ENCODE assay signal across 20 mouse cellular contexts in genomic region chr5:117825336-117825735, GRCm38 (mm10). TPM values are rescaled to one million over a fixed set of nuclear protein-coding genes. Genes with fewer than 3 reads are reported as not detected.
"Had no signal": no experiment of that assay in that cellular context is flagged by ENCODE, and none has a peak within 500 bp of the region (broad histone marks: within the 10 kb centered on the region; RNA-seq: fewer than 3 reads in every experiment).

No protein-coding gene starts in this region.

- H3K36me3 ChIP-seq: limb, embryonic 12.5 days; limb, embryonic 15.5 days; midbrain, embryonic 13.5 days; neural tube, embryonic 12.5 days; neural tube, embryonic 15.5 days; stomach, embryonic 15.5 days had no signal

- H3K27ac ChIP-seq: limb, embryonic 12.5 days; limb, embryonic 15.5 days; liver, embryonic 14.5 days; macrophage; midbrain, embryonic 13.5 days; neural tube, embryonic 12.5 days; neural tube, embryonic 15.5 days; stomach, embryonic 15.5 days had no signal

- H3K27me3 ChIP-seq: limb, embryonic 12.5 days; limb, embryonic 15.5 days; midbrain, embryonic 13.5 days; neural tube, embryonic 12.5 days; neural tube, embryonic 15.5 days; stomach, embryonic 15.5 days had no signal

- H3K4me2 ChIP-seq: limb, embryonic 12.5 days; limb, embryonic 15.5 days; liver, embryonic 11.5 days; midbrain, embryonic 13.5 days; neural tube, embryonic 12.5 days; neural tube, embryonic 15.5 days; stomach, embryonic 15.5 days had no signal

- ATAC-seq: intestine, embryonic 16.5 days; liver, postnatal 0 days; midbrain, embryonic 13.5 days had no signal

- DNase-seq: kidney, adult 18-20 months; kidney, adult 9 months; kidney, postnatal 14 days; kidney, postnatal 4 days; left cerebral cortex, postnatal 4 days; liver, postnatal 0 days; retina, postnatal 1 day; right cerebral cortex, postnatal 25 days; spleen, adult 18-20 months; thymus, postnatal 25 days had no signal

- H3K4me1 ChIP-seq: limb, embryonic 12.5 days; limb, embryonic 15.5 days; midbrain, embryonic 13.5 days; neural tube, embryonic 12.5 days; neural tube, embryonic 15.5 days; stomach, embryonic 15.5 days had no signal

- H3K9ac ChIP-seq: limb, embryonic 12.5 days; limb, embryonic 15.5 days; liver, embryonic 14.5 days; liver, postnatal 0 days; midbrain, embryonic 13.5 days; neural tube, embryonic 12.5 days; neural tube, embryonic 15.5 days; stomach, embryonic 15.5 days had no signal

- H3K9me3 ChIP-seq: limb, embryonic 15.5 days; midbrain, embryonic 13.5 days; neural tube, embryonic 12.5 days; neural tube, embryonic 15.5 days; stomach, embryonic 15.5 days had no signal

- H3K4me3 ChIP-seq: limb, embryonic 12.5 days; limb, embryonic 15.5 days; midbrain, embryonic 13.5 days; neural tube, embryonic 12.5 days; neural tube, embryonic 15.5 days; stomach, embryonic 15.5 days had no signal

RNA-seq across cellular contexts. Expression of gene Nos1, which starts 44.5 kb away (rescaled TPM):
- polyA plus RNA-seq: liver, postnatal 0 days; macrophage had no signal
